Comparison of ENCODE assay signal across 8 mouse cellular contexts in genomic region chr5:115125211-115125871, GRCm38 (mm10). TPM values are rescaled to one million over a fixed set of nuclear protein-coding genes. Genes with fewer than 3 reads are reported as not detected.
A peak's percentile ranks its signal among the peaks of the same experiment; 100 is the strongest.
DNase-seq lines count a peak whose midpoint lies in the region; ATAC-seq and TF ChIP-seq lines count a peak whose summit lies in the region.

No protein-coding gene starts in this region.

- no peak overlapping the region for H3K9ac ChIP-seq in embryonic facial prominence, embryonic 14.5 days (ENCODE audit: low read depth, low read length)
- H3K9ac ChIP-seq in kidney, embryonic 14.5 days (ENCODE audit: low read depth, low read length), result no peak overlapping the region
- no peak overlapping the region for H3K9ac ChIP-seq in limb, embryonic 14.5 days (ENCODE audit: low read depth, low read length, severe bottlenecking)

- no peaks in the 10 kb centered on the region for H3K4me1 ChIP-seq in bone marrow, adult 2 months (ENCODE audit: control insufficient read depth, insufficient read depth, low read length)
- no peaks in the 10 kb centered on the region for H3K4me1 ChIP-seq in embryonic facial prominence, embryonic 14.5 days (ENCODE audit: control insufficient read depth, insufficient read depth, low read length)
- H3K4me1 ChIP-seq in kidney, embryonic 14.5 days (ENCODE audit: control insufficient read depth, insufficient read depth, low read length), result peaks cover 15% of the 10 kb centered on the region; the same call in 1 of the 2 replicates
- H3K4me1 ChIP-seq in limb, embryonic 14.5 days (ENCODE audit: control insufficient read depth, insufficient read depth, low read length), result peaks cover 5% of the 10 kb centered on the region; the same call in 1 of the 2 replicates

- WGBS in bone marrow, adult 2 months, result 33% methylated on average over 24 of the region's 24 CpGs
- 19% methylated on average over 24 of the region's 24 CpGs for WGBS in embryonic facial prominence, embryonic 14.5 days
- 20% methylated on average over 24 of the region's 24 CpGs for WGBS in kidney, embryonic 14.5 days
- WGBS in limb, embryonic 14.5 days, result 24% methylated on average over 24 of the region's 24 CpGs

- no peak overlapping the region for H3K27ac ChIP-seq in bone marrow, adult 2 months (ENCODE audit: control insufficient read depth, insufficient read depth, low read depth, low read length, poor library complexity)
- H3K27ac ChIP-seq in embryonic facial prominence, embryonic 14.5 days (replicated peaks; ENCODE audit: low read depth, low read length), result no peak overlapping the region
- H3K27ac ChIP-seq in kidney, embryonic 14.5 days (ENCODE audit: low read depth, low read length), result peak overlapping the region; percentile 43; the same call in 1 of the 2 replicates
- H3K27ac ChIP-seq in limb, embryonic 14.5 days (replicated peaks; ENCODE audit: low read depth, low read length), result peak overlapping the region; percentile 28; the same call in 1 of the 2 replicates

- H3K9me3 ChIP-seq in embryonic facial prominence, embryonic 14.5 days (ENCODE audit: control insufficient read depth, low read length), result no peaks in the 10 kb centered on the region
- H3K9me3 ChIP-seq in kidney, embryonic 14.5 days (ENCODE audit: control insufficient read depth, low read length), result no peaks in the 10 kb centered on the region
- no peaks in the 10 kb centered on the region for H3K9me3 ChIP-seq in limb, embryonic 14.5 days (ENCODE audit: control insufficient read depth, low read length)

- peak; percentile 99 for TF ChIP-seq CTCF in bone marrow, adult 2 months (IDR thresholded peaks at IDR 0.05; ENCODE audit: control insufficient read depth, insufficient read depth, low read length)

- ATAC-seq in embryonic facial prominence, embryonic 14.5 days (ENCODE audit: low read depth), result peak; percentile 80
- ATAC-seq in kidney, embryonic 14.5 days (ENCODE audit: low FRiP score, low TSS enrichment), result peak; percentile 56; the same call in 1 of the 2 replicates
- ATAC-seq in limb, embryonic 14.5 days (ENCODE audit: low FRiP score, low read depth), result peak; percentile 76

- no peak for TF ChIP-seq POLR2A in bone marrow, adult 2 months (IDR thresholded peaks at IDR 0.05; ENCODE audit: borderline replicate concordance, control insufficient read depth, low read depth, low read length)
- TF ChIP-seq POLR2A in limb, embryonic 14.5 days (IDR thresholded peaks at IDR 0.05; ENCODE audit: borderline replicate concordance, extremely low read depth, insufficient read depth, insufficient read length), result peak; percentile 40; the same call in 1 of the 2 replicates

- no peaks in the 10 kb centered on the region for H3K27me3 ChIP-seq in embryonic facial prominence, embryonic 14.5 days (replicated peaks; ENCODE audit: control insufficient read depth, insufficient read depth, low read length)
- H3K27me3 ChIP-seq in kidney, embryonic 14.5 days (ENCODE audit: control insufficient read depth, insufficient read depth, low read length), result no peaks in the 10 kb centered on the region
- no peaks in the 10 kb centered on the region for H3K27me3 ChIP-seq in limb, embryonic 14.5 days (ENCODE audit: control insufficient read depth, insufficient read depth, low read length)

- no peak overlapping the region for H3K4me2 ChIP-seq in embryonic facial prominence, embryonic 14.5 days (ENCODE audit: low read depth, low read length)
- H3K4me2 ChIP-seq in kidney, embryonic 14.5 days (replicated peaks; ENCODE audit: low read depth, low read length), result no peak overlapping the region
- peak overlapping the region; percentile 3; the same call in 1 of the 2 replicates for H3K4me2 ChIP-seq in limb, embryonic 14.5 days (replicated peaks; ENCODE audit: low read depth, low read length, severe bottlenecking)

- peak; percentile 85 for DNase-seq in CD4-positive helper T cell, adult 2 months (ENCODE audit: low read depth, low spot score)
- DNase-seq in embryonic facial prominence, embryonic 14.5 days (ENCODE audit: low spot score), result peak; percentile 87
- peak; percentile 81 to 87 for DNase-seq in heart, adult 9 months (ENCODE audit: low spot score in 2 of 2)
- DNase-seq in limb, embryonic 14.5 days (ENCODE audit: low spot score), result peak; percentile 77
- peak; percentile 29 to 67 for DNase-seq in monocyte, adult 2 months (ENCODE audit: low read depth in 1 of 2, low spot score in 2 of 2)
- peak; percentile 79 to 83 for DNase-seq in spleen, postnatal 36 days (ENCODE audit: low spot score in 2 of 2)

- peaks cover 64% of the 10 kb centered on the region for H3K36me3 ChIP-seq in embryonic facial prominence, embryonic 14.5 days (ENCODE audit: control insufficient read depth, insufficient read depth, low read length)
- peaks cover 61% of the 10 kb centered on the region for H3K36me3 ChIP-seq in kidney, embryonic 14.5 days (ENCODE audit: control insufficient read depth, insufficient read depth, low read length)
- H3K36me3 ChIP-seq in limb, embryonic 14.5 days (ENCODE audit: control insufficient read depth, insufficient read depth, low read length), result peaks cover 77% of the 10 kb centered on the region

- H3K4me3 ChIP-seq in bone marrow, adult 2 months (replicated peaks; ENCODE audit: control insufficient read depth, low read depth, low read length), result no peak overlapping the region
- H3K4me3 ChIP-seq in embryonic facial prominence, embryonic 14.5 days (ENCODE audit: low read depth, low read length), result no peak overlapping the region
- H3K4me3 ChIP-seq in kidney, embryonic 14.5 days (ENCODE audit: low read length), result no peak overlapping the region
- H3K4me3 ChIP-seq in limb, embryonic 14.5 days (replicated peaks; ENCODE audit: low read length), result no peak overlapping the region

RNA-seq across cellular contexts. Expression of gene Acads, which starts 6.2 kb away (rescaled TPM):
- 12.0 and 23.7 TPM in 2 replicates for polyA plus RNA-seq in bone marrow, adult 2 months (2011; ENCODE audit: insufficient read depth, insufficient read length, low replicate concordance, missing spikeins)
- 28.5 and 28.7 TPM in 2 replicates for polyA plus RNA-seq in embryonic facial prominence, embryonic 14.5 days (2014; fragmentation: Nextera tagmentation; extraction: Ambion mirVana)
- 54.2 and 68.5 TPM in 2 replicates for polyA plus RNA-seq in kidney, embryonic 14.5 days (2014; fragmentation: Nextera tagmentation; extraction: Ambion mirVana)
- polyA plus RNA-seq in limb, embryonic 14.5 days (2012; rRNA removed), result 50.5 and 59.8 TPM in 2 replicates
- polyA plus RNA-seq in limb, embryonic 14.5 days (2014; fragmentation: Nextera tagmentation; extraction: Ambion mirVana), result 27.6 and 30.9 TPM in 2 replicates

RNA-seq across cellular contexts. Expression of gene Unc119b, which starts 9.4 kb away (rescaled TPM):
- 3.7 and 7.8 TPM in 2 replicates for polyA plus RNA-seq in bone marrow, adult 2 months (2011; ENCODE audit: insufficient read depth, insufficient read length, low replicate concordance, missing spikeins)
- polyA plus RNA-seq in embryonic facial prominence, embryonic 14.5 days (2014; fragmentation: Nextera tagmentation; extraction: Ambion mirVana), result 32.2 and 35.4 TPM in 2 replicates
- 26.3 and 50.3 TPM in 2 replicates for polyA plus RNA-seq in kidney, embryonic 14.5 days (2014; fragmentation: Nextera tagmentation; extraction: Ambion mirVana)
- polyA plus RNA-seq in limb, embryonic 14.5 days (2012; rRNA removed), result 44.3 and 53.9 TPM in 2 replicates
- 38.4 and 41.1 TPM in 2 replicates for polyA plus RNA-seq in limb, embryonic 14.5 days (2014; fragmentation: Nextera tagmentation; extraction: Ambion mirVana)

RNA-seq across cellular contexts. Expression of gene Gm10401, which starts 27.2 kb away (rescaled TPM):
- not detected in 2 replicates for polyA plus RNA-seq in bone marrow, adult 2 months (2011; ENCODE audit: insufficient read depth, insufficient read length, low replicate concordance, missing spikeins)
- 53.2 and 54.0 TPM in 2 replicates for polyA plus RNA-seq in embryonic facial prominence, embryonic 14.5 days (2014; fragmentation: Nextera tagmentation; extraction: Ambion mirVana)
- polyA plus RNA-seq in kidney, embryonic 14.5 days (2014; fragmentation: Nextera tagmentation; extraction: Ambion mirVana), result 54.5 and 60.9 TPM in 2 replicates
- not detected in 2 replicates for polyA plus RNA-seq in limb, embryonic 14.5 days (2012; rRNA removed)
- polyA plus RNA-seq in limb, embryonic 14.5 days (2014; fragmentation: Nextera tagmentation; extraction: Ambion mirVana), result 58.2 and 63.5 TPM in 2 replicates

RNA-seq across cellular contexts. Expression of gene Mlec, which starts 32.6 kb away (rescaled TPM):
- 25.2 and 56.9 TPM in 2 replicates for polyA plus RNA-seq in bone marrow, adult 2 months (2011; ENCODE audit: insufficient read depth, insufficient read length, low replicate concordance, missing spikeins)
- polyA plus RNA-seq in embryonic facial prominence, embryonic 14.5 days (2014; fragmentation: Nextera tagmentation; extraction: Ambion mirVana), result 69.8 and 72.9 TPM in 2 replicates
- 57.8 and 75.5 TPM in 2 replicates for polyA plus RNA-seq in kidney, embryonic 14.5 days (2014; fragmentation: Nextera tagmentation; extraction: Ambion mirVana)
- 182 and 215 TPM in 2 replicates for polyA plus RNA-seq in limb, embryonic 14.5 days (2012; rRNA removed)
- polyA plus RNA-seq in limb, embryonic 14.5 days (2014; fragmentation: Nextera tagmentation; extraction: Ambion mirVana), result 73.7 and 77.8 TPM in 2 replicates

Comparison
In these comparisons a context has a peak if more than half of its experiments do, and no peak if none do; other contexts are left out.
1. H3K27ac ChIP-seq: peak in kidney, embryonic 14.5 days (single experiment) and limb, embryonic 14.5 days (single experiment); none in bone marrow, adult 2 months (single experiment) and embryonic facial prominence, embryonic 14.5 days (single experiment).
2. Peak in every context shown above with its lines, with median percentiles within 50 percentile points of each other: DNase-seq and ATAC-seq.